Mouse (Mus musculus): ENCODE measurements at regions not wholly inside any gene's neighbourhood (a gene's known extent, or its start where the extent isn't known, plus 50 kb on each side); places are given as distances from the start of the nearest gene placed in this dataset.

DNA sequence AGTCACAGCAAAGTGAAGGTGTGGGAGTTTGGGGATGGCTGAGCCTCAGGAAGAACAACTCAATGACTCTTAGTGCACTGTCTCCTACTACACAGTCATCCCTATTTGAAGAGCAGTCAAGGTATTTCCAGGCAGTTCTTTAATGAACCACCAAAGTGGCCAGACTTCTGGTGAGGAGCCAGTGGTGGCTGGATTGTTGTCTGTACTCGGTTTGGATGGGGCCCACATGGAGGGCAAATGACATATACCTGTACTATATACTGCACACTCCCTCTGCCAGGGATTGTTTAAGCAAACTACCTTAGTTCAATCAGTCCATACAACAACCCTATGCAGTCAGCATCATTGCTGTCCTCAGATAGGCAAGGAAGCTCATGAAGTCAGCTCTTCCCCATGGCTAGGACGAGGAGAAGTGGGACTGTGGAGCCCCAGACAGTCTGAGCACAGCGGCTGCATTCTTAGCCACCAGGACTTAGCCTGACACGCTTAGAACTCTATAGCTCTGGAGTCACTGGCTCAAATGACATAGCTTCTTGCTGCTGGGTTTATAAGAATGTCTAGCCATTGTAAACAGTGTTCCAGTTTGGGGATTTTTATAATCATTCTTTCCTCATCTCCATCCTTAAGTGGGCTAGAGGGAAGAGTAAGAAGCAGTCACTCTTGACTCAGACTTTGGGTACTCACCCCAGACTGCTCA is 72.8 kb upstream of the Boc start:
- no peak for ATAC-seq (replicated peaks; ENCODE audit: poor library complexity, severe bottlenecking)

- ATAC-seq (replicated peaks; ENCODE audit: poor library complexity, severe bottlenecking) = 0 out of 2 replicates have a peak, but pooled peaks have one; percentile 17
Observed at GRCm38 (mm10) chr16:44630861-44631260, 72.2 kb upstream of the Boc start.

- no peak for ATAC-seq (replicated peaks; ENCODE audit: poor library complexity, severe bottlenecking)
Observed at GRCm38 (mm10) chr16:44630426-44630825, 71.7 kb upstream of the Boc start.

GRCm38 (mm10) chr16:44629296-44630275 is 70.9 kb upstream of the Boc start:
- ATAC-seq (replicated peaks; ENCODE audit: poor library complexity, severe bottlenecking) = no peak

DNA sequence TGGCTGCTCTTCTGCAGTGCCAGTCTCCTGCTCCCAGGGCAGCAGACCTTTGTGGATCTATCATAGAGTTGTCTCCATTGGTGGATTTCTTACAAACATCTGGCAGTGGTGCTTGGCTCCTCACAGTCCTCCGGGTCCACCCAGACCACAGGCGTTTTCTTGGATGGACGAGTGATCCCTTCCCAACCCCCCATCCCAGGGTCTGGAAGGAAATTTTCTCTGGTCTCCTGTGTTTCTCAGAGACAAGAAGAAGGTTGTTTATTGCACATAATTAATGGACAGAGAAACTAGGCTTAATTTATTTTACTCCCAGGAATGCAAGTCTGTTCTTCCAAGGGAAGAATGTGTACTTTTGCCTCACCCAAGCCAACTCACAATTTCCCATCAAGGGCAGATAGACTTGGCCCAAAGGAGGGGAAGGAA is 67.2 kb upstream of the Boc start:
- no peak for ATAC-seq (replicated peaks; ENCODE audit: poor library complexity, severe bottlenecking)

GRCm38 (mm10) chr16:44625108-44625616 is 66.5 kb upstream of the Boc start:
- no peak for ATAC-seq (replicated peaks; ENCODE audit: poor library complexity, severe bottlenecking)

- no peak for ATAC-seq (replicated peaks; ENCODE audit: poor library complexity, severe bottlenecking)
Observed at GRCm38 (mm10) chr16:44621573-44621972, 62.9 kb upstream of the Boc start.

- peak; percentile 35; the same call in 1 of the 2 replicates for ATAC-seq (replicated peaks; ENCODE audit: poor library complexity, severe bottlenecking)
Observed at GRCm38 (mm10) chr16:44620536-44620935, 61.8 kb upstream of the Boc start.

- ATAC-seq (replicated peaks; ENCODE audit: poor library complexity, severe bottlenecking) = no peak
Observed at GRCm38 (mm10) chr16:44619476-44620103, 60.9 kb upstream of the Boc start.

DNA sequence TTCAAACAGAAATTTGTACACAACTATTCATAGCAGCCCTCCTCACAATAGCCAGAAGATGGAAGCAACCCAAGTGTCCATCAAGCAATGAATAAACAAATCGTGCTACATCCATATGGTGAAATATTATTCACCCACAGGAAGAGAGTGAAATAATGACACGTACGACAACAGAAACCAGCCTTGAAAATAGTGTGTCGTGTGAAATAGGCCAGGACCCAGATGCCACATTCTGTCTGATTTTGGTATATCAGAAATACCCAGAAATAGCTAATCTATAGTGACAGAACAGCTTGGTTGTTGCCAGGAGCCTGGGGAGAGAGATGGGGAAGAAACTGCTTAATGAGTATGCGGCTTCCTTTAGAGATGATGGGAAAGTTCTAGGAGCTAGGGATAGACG is 58.3 kb upstream of the Boc start:
- no peak for ATAC-seq (replicated peaks; ENCODE audit: poor library complexity, severe bottlenecking)

DNA sequence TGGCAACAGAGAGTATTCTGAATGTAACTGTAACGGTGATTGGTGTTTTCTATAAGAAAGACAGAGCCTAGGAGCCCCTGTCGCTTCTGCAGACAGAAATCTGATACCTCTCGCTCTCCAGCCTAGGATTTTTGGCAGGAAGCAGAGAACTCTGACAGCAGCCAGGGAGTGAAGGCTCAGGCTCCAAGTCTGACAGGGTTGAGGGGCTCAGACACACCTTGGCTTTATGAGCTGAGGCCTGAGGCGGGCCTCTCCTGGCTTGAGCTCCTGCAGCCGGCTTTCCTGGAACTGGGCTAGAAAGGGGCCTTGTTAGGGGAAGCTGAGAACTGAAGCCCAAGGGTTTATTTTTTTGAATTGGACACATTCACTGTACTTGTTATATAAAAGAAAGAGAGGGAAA is 57.7 kb upstream of the Boc start:
- ATAC-seq (replicated peaks; ENCODE audit: poor library complexity, severe bottlenecking) = no peak

DNA sequence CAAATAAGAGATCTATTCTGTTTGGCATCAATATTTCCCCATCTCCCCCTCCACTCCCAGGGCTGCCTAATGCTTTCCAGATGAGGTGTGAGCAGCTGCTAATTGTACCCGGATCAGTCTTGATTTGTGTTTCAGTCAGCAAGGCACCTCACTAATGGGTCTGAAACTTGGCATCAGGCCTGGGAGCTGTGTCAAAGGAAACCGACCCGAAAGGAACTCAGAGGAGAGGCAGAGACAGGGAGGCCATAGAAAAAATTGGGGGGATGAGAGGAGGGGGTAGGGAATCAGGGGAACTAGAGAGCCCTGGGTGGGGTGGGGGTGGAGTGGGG is 57.1 kb upstream of the Boc start:
- ATAC-seq (replicated peaks; ENCODE audit: poor library complexity, severe bottlenecking) = no peak

GRCm38 (mm10) chr16:44615172-44615877 is 56.6 kb upstream of the Boc start:
- ATAC-seq (replicated peaks; ENCODE audit: poor library complexity, severe bottlenecking) = no peak

- ATAC-seq (replicated peaks; ENCODE audit: poor library complexity, severe bottlenecking) = no peak
Observed at GRCm38 (mm10) chr16:44614235-44614634, 55.5 kb upstream of the Boc start.

GRCm38 (mm10) chr16:44612676-44613075 is 54.0 kb upstream of the Boc start:
- ATAC-seq (replicated peaks; ENCODE audit: poor library complexity, severe bottlenecking) = no peak

DNA sequence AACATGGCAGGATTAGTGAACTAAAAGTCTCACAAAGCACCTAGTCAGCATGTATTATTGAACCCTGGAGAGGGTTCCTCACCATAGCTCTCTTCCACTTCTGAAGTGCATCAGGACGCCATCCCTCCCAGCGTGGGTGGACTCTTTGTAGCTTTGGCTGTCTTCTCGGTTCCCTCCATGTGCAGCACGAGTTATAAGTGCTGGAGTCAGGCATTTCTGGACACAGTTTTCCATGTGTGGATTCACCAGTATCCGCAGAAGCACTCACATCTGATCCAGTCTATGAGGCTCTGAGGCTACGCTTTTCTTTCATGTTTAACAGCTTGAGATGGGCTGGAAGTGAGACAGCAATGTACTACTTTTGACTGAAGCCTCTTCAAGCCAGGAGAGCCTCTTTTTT is 52.8 kb upstream of the Boc start:
- no peak for ATAC-seq (replicated peaks; ENCODE audit: poor library complexity, severe bottlenecking)

DNA sequence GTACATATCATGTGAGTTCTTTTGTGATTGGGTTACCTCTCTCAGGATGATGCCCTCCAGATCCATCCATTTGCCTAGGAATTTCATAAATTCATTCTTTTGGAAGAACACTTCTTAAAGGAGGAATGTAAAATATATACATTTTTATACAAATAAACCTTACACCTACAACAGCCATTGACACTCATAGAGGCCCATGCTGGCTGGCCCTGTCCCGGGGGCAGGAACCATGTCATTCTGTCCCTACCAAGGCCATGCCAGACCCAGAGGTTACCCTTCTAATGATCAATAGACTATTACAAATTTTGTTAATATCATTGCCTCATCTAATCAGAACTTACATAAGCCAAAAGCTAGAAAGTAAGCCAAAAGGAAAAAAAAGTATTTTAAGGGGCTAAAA is 49.9 kb upstream of the Boc start:
- ATAC-seq (replicated peaks; ENCODE audit: poor library complexity, severe bottlenecking) = no peak

Measured in granulocyte monocyte progenitor cell, adult 5-6 weeks (primary cell).